Mouse (Mus musculus) B cell, adult 2 months (primary cell): ENCODE results near the gene Pfn3.

Experiments
- DNase-seq, 2 experiments: peaks; one replicate each; pipeline ENCODE4 v3.0.0; 2022

Gene Pfn3

GRCm38 (mm10) chr13:55429226-55429888, 14.3 kb upstream of the Pfn3 start:
- peak; percentile 78 to 83 for DNase-seq

DNA sequence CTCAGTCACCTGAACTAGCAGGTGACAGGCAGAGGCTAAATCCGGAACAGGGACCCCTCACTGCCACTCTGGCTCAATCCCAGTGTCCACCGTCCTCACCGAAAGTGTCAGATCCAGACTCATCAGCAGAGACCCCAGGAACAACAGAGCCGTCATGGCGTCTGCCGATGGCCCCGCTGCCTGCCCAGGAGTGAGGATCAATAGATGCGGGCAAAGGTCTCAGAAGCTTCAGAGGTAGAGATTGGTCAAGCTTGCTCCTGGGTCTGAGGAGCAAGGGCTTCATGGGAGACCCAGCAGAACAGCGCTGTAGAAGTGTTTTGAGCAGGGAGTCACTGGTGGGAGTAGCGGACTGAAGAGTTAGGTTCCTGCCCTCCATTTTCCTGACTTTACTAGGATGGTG, 11.6 kb upstream of the Pfn3 start, which contains the start of gene F12:
Gene F12, minus strand, starts transcription at position 181 of the 400 bp plus-strand sequence.
- no peak for DNase-seq

- peak; percentile 84 to 87 for DNase-seq
These were observed 6.1 kb upstream of the Pfn3 start for GRCm38 (mm10) chr13:55420933-55421800.

DNA sequence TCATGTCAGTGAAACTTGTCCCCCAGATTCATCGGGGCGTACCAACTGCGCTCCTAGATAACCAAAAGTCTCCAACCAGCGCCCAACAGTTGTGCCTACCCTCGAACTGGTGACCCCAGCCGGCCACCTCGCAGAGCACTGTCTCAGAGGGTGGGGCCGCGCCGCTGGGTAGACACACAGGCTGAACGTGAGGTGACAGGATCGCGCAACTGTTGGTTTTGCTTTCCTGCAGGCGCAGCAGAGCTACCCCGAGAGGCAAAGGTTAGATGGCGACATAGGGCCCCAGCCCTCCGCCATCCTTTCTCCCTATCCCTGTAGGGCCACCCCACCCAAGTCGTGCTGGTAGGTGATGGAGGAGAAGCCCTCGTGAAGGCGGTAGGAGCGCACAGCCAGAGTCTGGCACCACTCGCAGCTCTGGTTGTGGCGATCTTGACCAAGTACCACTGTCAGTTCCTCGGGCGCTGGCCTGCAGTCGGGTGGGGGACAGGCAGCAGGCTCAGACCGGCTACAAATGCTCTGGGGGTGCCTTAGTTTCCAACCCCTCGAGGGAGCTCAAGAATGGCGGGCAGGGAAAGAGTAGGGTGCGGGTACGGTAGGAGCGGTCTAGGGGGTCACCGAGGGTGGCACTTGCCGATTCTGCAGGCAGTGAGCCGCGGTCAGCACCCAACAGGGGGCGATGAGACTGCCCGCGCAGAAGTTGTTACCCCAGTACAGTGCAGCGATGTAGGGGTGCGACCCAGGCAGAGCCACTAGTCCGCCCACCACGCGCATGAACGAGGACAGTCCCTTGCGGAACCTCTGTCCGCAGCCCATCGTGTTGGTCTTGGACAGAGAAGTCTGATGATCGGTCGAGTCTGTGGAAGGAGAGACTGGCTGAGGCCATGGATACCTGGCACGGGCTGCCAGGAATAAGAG, 5.2 kb upstream of the Pfn3 start:
- DNase-seq: no peak

GRCm38 (mm10) chr13:55419142-55419541, 4.1 kb upstream of the Pfn3 start:
- no peak for DNase-seq

DNA sequence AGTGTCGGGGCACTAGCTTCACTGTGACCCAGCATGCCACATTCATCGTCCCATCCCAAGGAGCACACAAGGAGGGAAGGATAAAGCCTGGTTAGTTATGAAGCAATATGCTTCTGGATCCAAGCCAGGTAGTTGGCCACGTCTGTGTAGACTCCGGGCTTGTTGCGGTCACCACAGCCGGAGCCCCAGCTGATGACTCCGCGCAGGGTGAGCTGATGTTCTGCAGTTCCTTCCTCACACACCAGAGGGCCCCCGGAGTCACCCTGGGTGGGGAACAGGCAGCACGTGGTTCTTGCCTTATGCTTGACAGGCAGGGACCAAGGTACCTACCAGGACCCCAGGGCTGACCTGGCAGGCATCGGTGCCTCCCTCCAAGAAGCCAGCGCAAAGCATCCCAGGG, 3.0 kb upstream of the Pfn3 start:
- peak; percentile 97 to 98 for DNase-seq

- no peak for DNase-seq
These were observed 1.7 kb downstream of the Pfn3 start for GRCm38 (mm10) chr13:55413333-55413732.

- peak; percentile 31 to 36 for DNase-seq
These were observed 2.3 kb downstream of the Pfn3 start for GRCm38 (mm10) chr13:55412643-55413307.

DNA sequence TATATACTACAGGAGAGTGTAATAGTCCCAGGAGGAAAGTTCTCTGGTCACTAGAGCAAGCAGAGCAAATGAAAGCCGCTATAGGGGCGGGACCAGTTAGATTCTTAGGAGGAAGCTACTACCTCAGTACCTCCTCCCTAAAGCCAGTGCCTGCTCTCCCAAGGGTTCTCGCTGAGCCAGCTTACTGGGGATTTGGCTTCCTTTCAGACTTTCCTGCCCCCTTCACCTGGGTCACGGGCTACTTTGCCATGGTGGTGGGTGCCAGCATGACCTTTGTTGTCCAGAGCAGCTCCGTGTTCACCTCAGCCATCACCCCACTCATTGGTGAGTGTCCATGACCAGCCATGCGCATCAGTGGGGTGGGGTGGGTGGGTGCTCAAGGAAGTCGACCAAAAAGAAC, 3.2 kb downstream of the Pfn3 start:
- peak in 1 of 2 experiments; percentile 12 for DNase-seq

- no peak for DNase-seq
These were observed 6.4 kb downstream of the Pfn3 start for GRCm38 (mm10) chr13:55408546-55409120.

DNA sequence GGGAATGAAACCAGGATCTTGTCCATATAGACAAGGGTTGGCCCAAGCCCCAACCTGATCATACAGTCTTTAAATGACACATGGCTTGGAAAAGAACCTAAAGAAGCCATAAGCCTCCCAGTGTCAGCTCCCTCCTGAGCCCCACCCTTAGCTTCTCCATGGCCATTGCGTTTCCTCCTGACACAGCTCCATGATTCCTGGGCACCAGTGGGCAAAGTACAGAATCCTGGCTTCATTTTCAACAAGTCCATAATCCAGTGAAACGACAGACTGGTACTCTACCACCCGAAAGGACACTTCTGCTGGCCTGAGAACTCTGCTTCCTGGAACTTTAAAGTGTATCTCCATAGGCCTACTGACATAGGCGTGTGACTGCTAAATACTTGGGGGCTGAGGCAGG, 7.7 kb downstream of the Pfn3 start:
- no peak for DNase-seq

DNA sequence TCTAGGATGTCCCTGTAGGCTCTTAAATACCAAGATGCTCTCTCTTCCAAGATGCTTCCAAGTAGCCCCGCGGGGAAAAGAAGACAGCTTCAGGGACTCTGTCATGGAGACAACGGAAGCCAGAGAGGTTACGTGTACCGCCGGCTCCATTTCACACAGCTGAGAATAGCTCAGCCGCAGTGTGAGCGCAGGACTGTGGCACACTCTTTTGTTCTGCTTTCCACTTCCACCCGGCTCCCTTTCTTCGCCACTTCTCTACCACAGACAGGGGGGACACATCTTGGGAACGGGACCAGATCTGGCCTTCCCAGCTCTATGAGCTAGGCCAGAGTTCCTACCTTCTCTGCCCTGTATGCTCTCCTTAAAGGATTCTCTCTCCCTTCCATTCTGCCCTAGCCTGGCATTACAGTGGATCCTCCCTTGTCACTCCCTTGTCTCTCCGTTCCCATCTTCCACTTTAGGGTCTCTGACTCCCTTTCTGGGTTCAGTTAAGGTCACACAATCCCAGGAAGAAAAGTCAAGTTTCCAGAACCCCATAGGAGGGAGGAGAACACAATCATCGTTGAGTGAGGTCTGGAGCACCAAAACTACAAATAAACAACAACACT, 9.1 kb downstream of the Pfn3 start:
- no peak for DNase-seq

- DNase-seq: peak; percentile 88
These were observed 9.9 kb downstream of the Pfn3 start for GRCm38 (mm10) chr13:55404853-55405782.

DNA sequence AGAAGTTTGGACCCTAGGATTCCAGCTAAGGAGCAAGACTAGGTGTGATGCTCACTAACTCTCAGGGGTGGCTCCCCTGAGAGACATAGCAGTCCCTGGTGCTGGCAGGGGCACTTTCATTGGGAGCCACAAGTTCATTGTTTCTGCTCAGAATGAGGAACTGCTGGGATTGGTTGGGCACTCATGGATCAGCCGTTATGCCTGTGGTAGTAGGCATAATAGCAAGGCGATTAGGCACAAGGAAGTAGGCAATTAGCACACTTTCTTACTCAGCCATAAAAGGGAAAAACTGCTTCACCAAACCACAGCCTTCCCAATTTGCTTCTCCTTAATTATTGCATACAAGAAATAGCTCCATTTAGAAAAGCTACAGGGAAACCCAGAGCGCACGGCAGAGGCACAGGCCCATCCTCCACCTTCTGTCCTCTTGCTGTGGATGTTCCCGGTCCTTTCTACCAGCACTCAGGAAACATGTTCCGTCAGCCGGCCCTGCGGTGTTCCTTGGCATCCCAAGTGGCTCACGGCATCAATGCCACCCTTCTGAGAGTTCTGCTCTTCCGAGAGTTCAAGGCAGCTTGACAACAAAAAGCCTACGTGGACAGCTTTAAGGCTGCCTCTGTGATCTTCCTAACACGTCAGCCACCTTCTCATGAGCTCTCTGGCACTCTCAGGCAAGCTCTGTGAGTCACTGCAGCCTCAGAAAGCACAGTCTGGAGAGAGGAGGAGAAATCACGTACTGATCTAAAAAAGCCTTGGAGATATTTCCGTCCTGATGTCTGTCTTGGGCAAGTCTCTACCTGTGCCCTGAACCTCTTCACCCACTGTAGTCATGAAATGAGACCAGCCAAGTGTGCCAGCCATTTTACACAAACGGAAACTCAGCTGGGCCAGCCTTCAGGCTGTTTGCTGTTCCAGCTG, 10.8 kb downstream of the Pfn3 start:
- DNase-seq: no peak

DNA sequence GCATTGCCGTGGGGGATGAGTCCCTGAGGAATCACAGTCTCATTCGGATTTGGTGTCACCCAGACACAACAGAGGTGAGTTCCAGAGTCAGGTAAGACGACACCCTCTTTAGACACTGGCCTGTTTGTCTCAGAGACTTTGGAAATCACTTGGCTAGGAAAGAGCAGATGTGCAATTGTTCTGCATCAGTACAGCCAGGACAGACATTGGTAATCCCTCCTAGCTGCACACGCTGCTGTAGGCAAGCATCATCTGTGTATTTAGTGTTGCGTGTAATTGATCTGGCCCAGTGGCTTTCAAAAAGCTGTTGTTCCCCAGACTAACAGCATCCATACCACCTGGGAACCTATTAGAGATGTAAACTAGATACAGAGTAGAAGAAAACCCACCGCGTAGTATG, 11.8 kb downstream of the Pfn3 start:
- DNase-seq: no peak

GRCm38 (mm10) chr13:55400039-55400346, 15.0 kb downstream of the Pfn3 start:
- DNase-seq: no peak

GRCm38 (mm10) chr13:55399300-55400038, 15.6 kb downstream of the Pfn3 start:
- no peak for DNase-seq

DNA sequence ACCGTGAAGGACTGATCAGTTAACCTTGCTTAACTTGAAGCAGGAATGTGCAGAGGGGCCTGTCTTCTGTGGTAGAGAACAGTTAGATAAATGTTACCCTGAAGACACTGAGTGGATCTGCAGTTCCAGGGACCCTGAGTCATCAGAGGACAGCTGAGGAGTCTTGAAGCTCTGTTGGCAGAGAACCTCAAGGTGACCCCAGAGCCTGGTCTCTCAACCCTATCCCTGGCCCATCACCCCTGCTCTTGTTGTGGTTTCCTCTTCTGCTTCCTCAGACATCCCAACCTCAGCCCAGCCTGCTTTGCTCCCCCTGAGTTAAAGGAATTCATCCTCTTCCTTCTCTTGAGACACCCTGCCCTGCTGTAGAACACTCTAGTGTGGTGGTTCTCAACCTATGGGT, 16.9 kb downstream of the Pfn3 start, which contains the start of gene Slc34a1:
Gene Slc34a1, plus strand, starts transcription at position 100 of the 400 bp plus-strand sequence.
- no peak for DNase-seq

DNA sequence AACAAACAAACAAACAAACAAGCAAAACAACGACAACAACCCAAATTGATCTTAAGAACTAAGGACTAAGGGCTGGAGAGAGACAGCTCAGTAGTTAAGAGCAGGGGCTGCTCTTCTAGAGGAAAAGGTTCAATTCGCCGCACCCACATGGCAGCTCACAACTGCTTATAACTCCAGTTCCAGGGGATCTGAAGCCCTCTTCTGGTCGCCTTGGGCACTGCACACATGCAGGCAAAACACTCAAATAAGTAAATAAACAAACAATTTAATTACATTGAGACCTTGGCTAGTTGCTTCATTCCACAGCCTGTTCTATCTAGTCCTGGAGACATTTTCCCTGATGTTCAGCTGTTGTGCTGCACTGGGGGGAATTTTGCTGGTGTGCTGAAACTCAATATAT, 22.1 kb downstream of the Pfn3 start:
- DNase-seq: peak; percentile 55 to 64
